Mouse (Mus musculus) spleen, embryonic (tissue): Measurements from ENCODE around the gene Olfr10.

Source experiments
- CTCF ChIA-PET: fragments of 350-600 bp; sonication (Branson Sonifier 250); formaldehyde crosslinking; loops from one replicate; lab custom pipeline; 2022; lab: Charles Lee

The Olfr10 gene

DNA sequence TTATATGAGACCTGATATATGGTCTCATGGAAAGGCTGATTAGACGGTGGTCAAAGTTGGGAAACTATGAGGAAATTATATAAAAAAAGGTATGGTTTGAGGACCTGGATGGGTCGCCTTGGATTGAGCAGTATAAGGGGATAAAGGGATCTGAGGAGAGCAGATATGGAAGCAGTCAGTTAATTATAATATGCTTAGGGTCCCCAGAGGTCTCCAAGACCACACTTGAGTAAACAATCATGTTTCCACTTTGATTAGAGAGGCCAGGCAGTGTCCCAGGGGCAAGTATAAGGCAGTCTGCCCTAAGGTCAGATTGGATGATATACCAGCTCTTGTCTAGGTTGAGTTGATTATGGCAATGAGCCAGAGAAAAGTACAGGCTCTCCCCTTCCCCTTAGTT lies 17.9 kb downstream of the Olfr10 start, which contains the start of gene Olfr1391:
Olfr1391 (plus strand) TSS at position 301 of the 400 bp plus-strand sequence.
- CTCF ChIA-PET, result no interaction called here

DNA sequence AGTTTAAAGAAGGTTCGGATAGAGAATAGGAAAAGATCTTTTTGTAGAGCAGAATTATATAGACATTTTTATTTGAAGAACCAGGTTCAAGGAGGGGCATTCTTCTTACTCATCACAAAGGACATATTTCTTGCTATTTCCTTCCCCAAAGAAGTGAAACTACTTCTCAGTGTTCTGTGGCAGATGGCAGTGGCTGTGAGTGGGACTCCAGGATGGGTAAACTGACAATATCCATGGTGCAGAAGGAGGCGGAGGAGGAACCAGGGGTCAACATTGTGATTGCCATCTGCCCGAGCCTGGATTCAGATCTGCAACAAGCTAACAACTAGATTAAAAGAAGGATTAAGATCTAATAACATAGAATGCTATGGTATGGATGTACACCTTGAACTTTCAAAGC lies 22.2 kb downstream of the Olfr10 start:
- CTCF ChIA-PET, result no interaction called here

- CTCF ChIA-PET, result no interaction called here
Measured at GRCm38 (mm10) chr11:49329686-49330085, 25.1 kb downstream of the Olfr10 start.

- CTCF ChIA-PET, result no interaction called here
Measured at GRCm38 (mm10) chr11:49334888-49335287, 30.3 kb downstream of the Olfr10 start, which contains the start of gene Olfr1390. TSS of gene Olfr1390 (plus strand) at chr11:49335188.

DNA sequence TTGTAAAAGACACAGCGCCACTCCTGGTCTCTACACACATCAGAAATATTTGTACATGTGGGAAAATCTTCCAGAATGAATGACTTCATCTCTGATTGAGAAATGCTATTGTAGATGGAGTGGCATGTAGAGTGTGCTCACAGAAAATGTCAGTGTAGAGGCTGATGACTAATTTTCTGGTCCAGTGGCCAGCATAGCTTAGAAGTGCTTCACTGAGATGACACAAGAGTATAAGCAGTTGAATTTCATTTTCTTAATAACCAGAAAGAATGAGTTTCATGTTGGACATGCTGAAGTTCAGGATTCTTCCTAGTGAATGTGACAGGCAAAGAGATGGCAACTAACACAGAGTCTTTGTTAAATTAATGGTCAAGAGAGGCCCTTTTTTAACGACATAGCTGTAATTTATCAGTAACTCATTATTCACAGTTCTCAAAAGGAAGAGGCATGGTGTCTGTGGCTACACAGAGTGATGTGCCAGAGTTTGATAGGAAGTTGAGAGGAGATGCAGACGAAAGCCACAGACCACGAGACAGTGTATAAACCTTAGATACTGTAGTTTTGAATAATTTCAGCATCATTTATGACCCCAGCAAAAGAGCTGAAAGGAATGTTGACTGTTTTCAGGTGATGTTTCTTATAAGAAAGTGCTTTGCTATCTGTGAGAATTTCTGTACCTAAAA lies 32.8 kb downstream of the Olfr10 start:
- CTCF ChIA-PET, result no interaction called here
